Mouse (Mus musculus) liver (tissue): ENCODE data around the gene Pmepa1.
A peak's percentile ranks its signal among the peaks of the same experiment; 100 is the strongest.

Source experiments
- DNase-seq: peaks from one replicate; pipeline ENCODE4 v3.0.0-alpha.2; 2020; ENCODE audit warnings: mixed read lengths

The Pmepa1 gene

DNA sequence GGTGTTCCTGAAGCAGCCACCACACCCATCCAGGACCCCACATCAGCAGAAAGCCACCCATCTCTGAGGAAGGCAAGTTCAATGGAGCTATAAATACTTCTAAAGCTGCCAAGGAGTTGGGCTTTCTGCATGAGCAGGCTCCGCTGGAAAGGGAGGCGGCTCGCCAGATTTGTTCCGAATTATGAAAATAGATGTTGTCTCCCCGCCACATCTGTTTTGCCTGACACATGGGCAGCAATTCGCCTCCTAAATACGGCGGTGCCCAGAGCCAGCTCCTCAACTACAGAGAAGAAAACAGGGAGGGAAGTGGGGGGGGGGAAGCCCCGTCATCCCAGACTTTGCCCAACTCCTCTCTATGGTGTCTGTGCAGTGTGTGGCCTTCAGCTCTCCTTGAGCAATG, 24.7 kb downstream of the Pmepa1 start:
- DNase-seq = no peak

DNA sequence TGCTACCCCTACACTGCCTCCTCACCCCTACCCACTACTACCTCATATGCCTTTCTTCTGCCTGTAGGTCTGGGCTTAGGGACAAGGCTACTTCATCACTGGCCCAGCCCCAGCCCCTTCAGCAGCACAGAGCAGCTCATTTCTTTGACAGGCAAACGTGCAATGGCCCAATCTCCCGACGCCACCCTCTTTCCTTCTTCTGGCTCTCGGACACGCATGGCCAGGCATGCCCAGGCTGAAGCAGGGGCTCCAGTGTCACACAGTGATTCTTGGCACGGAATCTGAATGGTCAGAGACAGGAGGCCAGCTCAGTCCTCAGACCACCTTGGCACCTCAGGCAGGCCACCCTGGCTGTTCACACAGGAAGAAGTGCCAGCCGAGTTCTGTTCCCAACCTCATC, 25.2 kb downstream of the Pmepa1 start:
- no peak for DNase-seq

GRCm38 (mm10) chr2:173250411-173250810, 25.9 kb downstream of the Pmepa1 start:
- DNase-seq = no peak

- DNase-seq = no peak
These were observed 26.4 kb downstream of the Pmepa1 start for GRCm38 (mm10) chr2:173249965-173250364.

GRCm38 (mm10) chr2:173249386-173249785, 26.9 kb downstream of the Pmepa1 start:
- DNase-seq = no peak

DNA sequence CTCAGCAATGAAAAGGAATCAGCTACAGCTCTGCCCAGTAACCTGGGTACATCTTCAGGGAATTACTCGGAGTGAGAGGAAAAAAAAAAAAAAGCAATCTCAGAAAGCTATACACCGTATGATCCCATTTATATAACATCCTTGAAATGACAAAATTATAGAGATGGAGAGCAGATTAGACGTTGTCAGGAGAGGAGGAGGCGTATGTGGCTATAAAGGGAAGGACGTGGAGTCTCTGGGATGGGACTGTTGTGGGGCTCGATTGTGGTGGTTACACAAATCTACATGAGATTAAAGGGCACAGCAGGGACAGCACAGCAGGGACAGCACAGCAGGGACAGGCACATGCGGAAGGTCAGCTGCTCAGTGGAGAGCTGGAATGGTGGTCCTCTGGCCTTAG, 27.5 kb downstream of the Pmepa1 start:
- DNase-seq = no peak

DNA sequence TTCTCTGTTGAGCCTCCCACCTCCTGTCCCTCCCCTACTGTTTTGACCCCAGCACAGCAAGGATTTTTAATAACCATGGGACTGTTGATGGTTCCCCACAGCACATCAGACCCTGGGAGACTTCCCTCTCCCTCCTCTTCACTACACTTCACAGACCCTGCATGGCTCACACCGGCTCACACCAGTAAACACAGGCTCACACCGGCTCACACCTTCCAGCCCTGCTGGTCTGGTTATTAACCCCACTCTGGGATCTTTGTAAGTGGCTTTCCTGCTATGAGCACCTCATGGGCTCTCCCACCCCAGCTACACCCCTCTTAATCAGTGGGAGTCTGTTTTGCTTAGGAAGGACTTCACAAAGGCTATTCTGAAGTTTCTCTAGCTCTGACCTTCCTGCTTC, 28.4 kb downstream of the Pmepa1 start:
- DNase-seq = no peak

DNA sequence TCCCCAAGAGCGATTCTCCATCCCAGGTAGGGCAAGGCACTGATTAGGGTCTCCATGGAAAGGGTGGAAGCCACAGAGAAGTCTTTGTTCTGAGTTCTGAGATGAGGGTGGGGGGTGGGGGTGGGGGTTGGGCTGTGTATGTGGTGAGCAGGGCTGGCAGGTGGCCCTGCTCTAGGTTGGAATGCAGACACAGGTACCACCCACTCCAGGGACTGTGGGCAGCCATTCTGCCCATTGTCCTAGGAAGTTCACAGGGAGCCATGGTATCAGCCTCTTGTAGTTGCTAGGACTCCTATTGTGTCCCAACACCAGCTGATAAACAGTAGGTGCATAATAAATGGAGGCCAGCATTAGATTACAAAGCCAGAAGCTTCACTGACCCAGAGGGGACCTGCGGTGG, 29.1 kb downstream of the Pmepa1 start:
- no peak for DNase-seq

DNA sequence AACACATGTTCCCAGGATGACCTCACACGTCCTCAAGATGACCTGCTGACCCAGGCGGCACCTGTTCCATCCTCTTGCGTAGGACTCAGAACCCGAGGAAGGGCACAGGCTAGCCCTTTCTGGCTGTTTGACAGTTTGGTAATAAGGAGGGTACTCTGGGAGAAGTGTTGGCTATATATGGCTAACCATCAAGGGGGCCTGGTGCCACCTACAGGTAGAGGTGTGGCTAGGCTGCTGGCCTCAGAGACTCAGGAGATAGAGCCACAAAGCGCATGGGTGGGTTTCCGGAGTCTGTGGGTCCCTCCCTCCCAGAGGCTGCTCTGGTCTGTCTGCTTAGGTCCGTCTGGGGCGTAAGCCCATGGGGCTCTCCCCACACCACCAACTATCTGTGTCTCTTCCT, 29.6 kb downstream of the Pmepa1 start:
- DNase-seq = no peak

- DNase-seq = no peak
These were observed 31.1 kb downstream of the Pmepa1 start for GRCm38 (mm10) chr2:173245258-173245657.

GRCm38 (mm10) chr2:173244108-173244507, 32.2 kb downstream of the Pmepa1 start:
- no peak for DNase-seq

DNA sequence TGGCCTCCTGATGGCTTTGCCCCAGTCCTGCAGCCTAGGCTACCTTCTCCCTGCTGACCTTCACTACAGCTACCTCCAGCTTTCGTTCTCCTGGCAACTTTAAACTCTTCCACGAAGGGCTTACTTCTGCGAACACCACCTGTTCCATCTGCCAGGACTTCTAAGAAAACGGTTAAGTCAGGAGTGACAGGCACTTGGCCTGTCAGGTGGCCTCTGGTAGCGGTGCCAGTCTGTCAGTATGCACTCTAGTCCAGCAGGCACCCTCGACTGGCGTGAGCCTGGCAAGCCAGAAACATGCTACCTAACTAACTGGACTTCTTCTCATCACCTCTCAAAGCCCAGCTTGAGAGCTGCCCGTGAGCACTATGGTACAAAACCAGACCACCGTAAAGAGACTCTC, 32.7 kb downstream of the Pmepa1 start:
- no peak for DNase-seq

DNA sequence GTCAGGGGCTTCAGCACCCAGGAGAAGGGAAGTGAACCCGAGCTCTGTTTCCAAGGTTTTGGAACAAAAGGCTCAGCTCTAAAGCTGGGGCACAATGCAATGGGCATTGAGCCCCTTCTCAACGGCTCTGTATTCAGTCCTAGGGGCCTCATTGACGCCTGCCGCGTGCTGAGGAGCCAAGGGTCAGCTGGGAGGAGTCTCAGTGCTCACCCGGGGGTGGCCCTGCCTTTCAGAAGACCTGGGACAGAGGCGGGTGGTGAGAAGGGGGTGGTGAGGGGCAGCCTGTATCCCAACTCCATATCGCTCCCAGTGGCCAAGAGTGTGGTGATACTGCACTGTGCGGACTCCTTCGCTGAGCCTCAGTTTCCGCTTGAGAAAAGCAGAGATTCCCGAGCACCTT, 33.5 kb downstream of the Pmepa1 start:
- no peak for DNase-seq

GRCm38 (mm10) chr2:173240738-173241137, 35.6 kb downstream of the Pmepa1 start:
- no peak for DNase-seq

GRCm38 (mm10) chr2:173238522-173238921, 37.8 kb downstream of the Pmepa1 start:
- no peak for DNase-seq

- peak; percentile 30 for DNase-seq
These were observed 40.6 kb downstream of the Pmepa1 start for GRCm38 (mm10) chr2:173235435-173236332.

DNA sequence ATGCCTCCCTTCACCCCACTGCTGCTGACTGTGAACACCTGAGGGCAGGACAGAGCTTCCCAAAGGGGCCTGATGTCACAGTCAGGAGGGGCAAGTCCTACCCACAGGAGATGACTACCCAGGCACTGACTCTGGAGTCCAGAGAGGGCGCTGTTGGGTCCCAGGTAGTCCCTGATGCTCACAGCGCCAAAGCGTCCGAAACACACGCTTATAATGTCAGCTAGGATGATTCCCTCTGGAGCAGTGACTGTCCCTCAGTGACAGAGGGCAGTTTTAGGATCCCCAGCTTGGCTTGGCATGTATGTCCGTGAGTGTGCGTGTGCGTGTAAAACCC, 43.6 kb downstream of the Pmepa1 start:
- no peak for DNase-seq

DNA sequence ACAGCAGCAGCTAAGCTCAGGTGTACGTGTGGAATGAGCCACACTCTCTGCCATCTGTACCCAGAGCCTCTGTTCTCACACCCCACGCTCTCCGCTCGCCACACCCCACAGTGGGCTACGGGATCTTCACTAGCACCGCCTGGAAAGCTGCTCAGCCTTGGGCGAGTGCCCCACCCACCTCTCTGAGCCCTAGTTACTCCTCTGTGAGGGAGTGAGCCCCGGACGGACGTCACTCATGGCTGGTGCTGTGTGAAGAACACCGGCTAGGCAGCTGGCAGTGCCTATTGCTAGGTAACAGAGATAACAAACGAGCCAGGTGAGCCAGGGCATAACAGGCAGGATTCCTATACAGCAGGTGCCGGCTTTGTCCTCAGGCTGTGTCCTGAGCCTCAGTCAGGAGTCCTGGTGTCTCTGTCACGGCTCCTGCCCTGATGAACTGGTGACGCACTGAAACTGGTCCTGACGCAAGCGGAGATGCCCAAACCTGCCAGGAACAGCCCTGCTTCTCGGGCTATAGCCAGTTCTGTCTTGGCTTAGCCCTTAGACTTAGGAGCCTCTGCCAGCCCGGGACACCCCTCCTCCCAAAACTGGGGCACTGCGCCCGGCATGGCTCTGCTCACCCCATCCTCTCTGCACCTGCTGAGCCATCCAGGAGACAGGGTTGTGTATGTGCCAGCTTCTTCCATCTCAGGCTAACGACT, 44.1 kb downstream of the Pmepa1 start:
- DNase-seq = no peak

GRCm38 (mm10) chr2:173229578-173230224, 46.6 kb downstream of the Pmepa1 start:
- DNase-seq = peak; percentile 86

- DNase-seq = no peak
These were observed 47.8 kb downstream of the Pmepa1 start for GRCm38 (mm10) chr2:173228567-173228966.

GRCm38 (mm10) chr2:173226792-173227191, 49.5 kb downstream of the Pmepa1 start:
- DNase-seq = no peak

DNA sequence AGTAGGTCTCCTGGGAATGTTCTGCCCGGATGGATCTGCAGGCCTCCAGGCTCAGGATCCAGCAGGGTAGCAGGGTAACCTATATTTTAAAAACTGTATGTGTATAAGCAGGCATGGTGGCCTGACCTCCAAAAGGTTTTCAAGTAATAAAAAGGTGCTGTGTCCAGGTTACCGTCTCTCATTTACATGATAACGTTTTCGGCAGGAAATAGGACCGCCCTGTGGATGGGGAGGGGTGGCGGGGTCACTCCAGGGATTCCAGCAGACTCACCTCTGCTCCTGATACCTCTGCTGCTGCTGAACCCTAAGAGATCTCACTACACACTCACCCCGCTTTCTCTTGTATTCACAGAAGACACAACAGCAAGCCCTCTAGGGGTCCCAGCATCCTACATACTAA, 50.4 kb downstream of the Pmepa1 start:
- no peak for DNase-seq

DNA sequence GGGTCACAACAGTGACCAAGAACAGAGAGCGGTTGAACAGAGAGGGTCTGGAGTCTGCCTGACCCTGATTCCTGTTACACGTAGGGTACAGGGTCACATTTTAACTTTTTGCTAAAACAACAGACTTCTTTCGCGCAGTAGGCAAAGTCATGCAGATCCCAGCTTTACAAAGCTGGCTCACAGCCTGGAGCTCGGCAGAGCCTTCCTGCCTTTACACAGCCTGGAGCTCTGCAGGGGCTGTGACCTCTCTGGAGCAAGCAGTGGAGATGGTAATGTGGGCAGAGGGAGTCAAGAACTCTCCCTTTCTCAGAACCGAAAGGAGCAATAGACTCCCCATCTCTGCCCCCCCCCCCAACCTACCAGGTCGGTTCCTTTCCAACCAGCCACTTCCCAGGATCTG, 51.5 kb downstream of the Pmepa1 start:
- no peak for DNase-seq

- DNase-seq = no peak
These were observed 52.2 kb downstream of the Pmepa1 start for GRCm38 (mm10) chr2:173224097-173224496.
